Mouse (Mus musculus): ENCODE results near the gene Cuta. TPM values are rescaled to one million over a fixed set of nuclear protein-coding genes. Genes with fewer than 3 reads are reported as not detected.

Gene Cuta
- polyA plus RNA-seq, 1 experiment, result 169 TPM

Other genes with a start within 250 kb of the Cuta start
- gene Crebrf, start 223.9 kb downstream of the Cuta start, polyA plus RNA-seq (2012; fragmentation: generic; extraction: Trizol), result 2.2 TPM
- gene Bnip1, start 158.5 kb downstream of the Cuta start, polyA plus RNA-seq (2012; fragmentation: generic; extraction: Trizol), result 31.8 TPM
- gene Nkx2-5, start 94.6 kb downstream of the Cuta start, polyA plus RNA-seq (2012; fragmentation: generic; extraction: Trizol), result 1.4 TPM
- 15.4 TPM for gene Kifc5b, start 22.5 kb downstream of the Cuta start, polyA plus RNA-seq (2012; fragmentation: generic; extraction: Trizol)
- gene Phf1, start 6.5 kb downstream of the Cuta start, polyA plus RNA-seq (2012; fragmentation: generic; extraction: Trizol), result 9.6 TPM
- 5.2 TPM for gene Syngap1, start 1.7 kb upstream of the Cuta start, polyA plus RNA-seq (2012; fragmentation: generic; extraction: Trizol)
- 8.8 TPM for gene Zbtb9, start 33.6 kb upstream of the Cuta start, polyA plus RNA-seq (2012; fragmentation: generic; extraction: Trizol)
- 113 TPM for gene Bak1, start 89.4 kb upstream of the Cuta start, polyA plus RNA-seq (2012; fragmentation: generic; extraction: Trizol)
- 22.2 TPM for gene Itpr3, start 117.7 kb upstream of the Cuta start, polyA plus RNA-seq (2012; fragmentation: generic; extraction: Trizol)
- gene Uqcc2, start 194.3 kb upstream of the Cuta start, polyA plus RNA-seq (2012; fragmentation: generic; extraction: Trizol), result 740 TPM
- gene Ip6k3, start 228.2 kb upstream of the Cuta start, polyA plus RNA-seq (2012; fragmentation: generic; extraction: Trizol), result 29.7 TPM